Mouse (Mus musculus) midbrain, embryonic 11.5 days (tissue): ENCODE data around the gene Nup153. TPM values are rescaled to one million over a fixed set of nuclear protein-coding genes. Genes with fewer than 3 reads are reported as not detected.

ENCODE experiments used
- ATAC-seq: fragments of 200-750 bp; cut with Nextera tagmentation; 2 replicates; pipeline ENCODE4 v1.8.0; 2017; ENCODE audit warnings: moderate TSS enrichment, moderate library complexity; ENCODE audit not compliant: low FRiP score
- DNase-seq: peaks from one replicate; pipeline ENCODE4 v3.0.0; 2015; ENCODE audit warnings: low spot score; ENCODE audit errors: missing footprints
- H3K27ac ChIP-seq: fragments of 300-500 bp; sonication (generic); 2 replicates; pipeline ENCODE4 v1.5.1; 2014; ENCODE audit warnings: low read depth, low read length
- H3K27me3 ChIP-seq: fragments of 300-500 bp; sonication (generic); 2 replicates; pipeline ENCODE4 v1.6.1; 2014; ENCODE audit warnings: mild to moderate bottlenecking, low read length, moderate library complexity, mixed read lengths; ENCODE audit not compliant: control insufficient read depth, insufficient read depth
- H3K36me3 ChIP-seq: fragments of 300-500 bp; sonication (generic); 2 replicates; pipeline ENCODE4 v1.6.1; 2014; ENCODE audit warnings: mild to moderate bottlenecking, low read length, moderate library complexity, mixed read lengths; ENCODE audit not compliant: control insufficient read depth, insufficient read depth
- H3K4me1 ChIP-seq: fragments of 300-500 bp; sonication (generic); 2 replicates; pipeline ENCODE4 v1.6.1; 2014; ENCODE audit warnings: low read length; ENCODE audit not compliant: control insufficient read depth, insufficient read depth
- H3K4me2 ChIP-seq: fragments of 300-500 bp; sonication (generic); 2 replicates; pipeline ENCODE4 v1.6.1; 2014; ENCODE audit warnings: mild to moderate bottlenecking, moderate library complexity
- H3K4me3 ChIP-seq: fragments of 300-500 bp; sonication (generic); 2 replicates; pipeline ENCODE4 v1.5.1; 2014; ENCODE audit warnings: low read depth, low read length
- H3K9ac ChIP-seq: fragments of 300-500 bp; sonication (generic); 2 replicates; pipeline ENCODE4 v1.6.1; 2014; ENCODE audit warnings: low read length
- H3K9me3 ChIP-seq: fragments of 300-500 bp; sonication (generic); 2 replicates; pipeline ENCODE4 v1.6.1; 2016; ENCODE audit warnings: low read length; ENCODE audit not compliant: control insufficient read depth
- WGBS: fragments of 180-500 bp; shearing (Covaris S2); extraction: QIAGEN DNeasy Blood & Tissue Kit; methylation state at CpG from one replicate; pipeline ENCODE4 v1.1.7; 2014; 5-methylcytosine and 5-hydroxymethylcytosine counted together
- polyA plus RNA-seq: library from polyadenylated mRNA; unstranded; fragments of >200 nt; fragmentation: Nextera tagmentation; extraction: Ambion mirVana; gene quantifications from 2 replicates; pipeline ENCODE4 v1.2.1, GENCODE M21; 2014

Gene Nup153
- polyA plus RNA-seq, 1 experiment from 2014 or later = 40.6 TPM

GRCm38 (mm10) chr13:46642318-46642717 lies 85.4 kb downstream of the Nup153 start:
- DNase-seq = no peak
- Histone ChIP-seq H3K9me3 (peaks cover 5% of the 10 kb centered on the region; the same call in 1 of the 2 replicates), H3K4me3 (no peak overlapping the region), H3K4me2 (no peak overlapping the region), H3K9ac (no peak overlapping the region), H3K36me3 (0 out of 2 replicates have a peak, but pooled peaks cover 2% of the 10 kb centered on the region), H3K4me1 (no peaks in the 10 kb centered on the region), H3K27ac (no peak overlapping the region), H3K27me3 (no peaks in the 10 kb centered on the region)
- WGBS = 85% methylated on average over 4 of the region's 4 CpGs
- ATAC-seq = no peak

- no peak for ATAC-seq
- H3K4me1 ChIP-seq = no peaks in the 10 kb centered on the region
- 0 out of 2 replicates have a peak, but pooled peaks cover 2% of the 10 kb centered on the region for H3K36me3 ChIP-seq
- no peak overlapping the region for H3K4me2 ChIP-seq
- H3K27me3 ChIP-seq = no peaks in the 10 kb centered on the region
- WGBS = 89% methylated on average over 10 of the region's 10 CpGs
- H3K4me3 ChIP-seq = no peak overlapping the region
- no peak for DNase-seq
- H3K9ac ChIP-seq = no peak overlapping the region
- no peak overlapping the region for H3K27ac ChIP-seq
- H3K9me3 ChIP-seq = peaks cover 5% of the 10 kb centered on the region; the same call in 1 of the 2 replicates
These were observed 86.9 kb downstream of the Nup153 start for GRCm38 (mm10) chr13:46640608-46641468.

- H3K4me1 ChIP-seq = peaks cover 12% of the 10 kb centered on the region; the same call in 1 of the 2 replicates
- H3K36me3 ChIP-seq = 0 out of 2 replicates have a peak, but pooled peaks cover 2% of the 10 kb centered on the region
- H3K9me3 ChIP-seq = no peaks in the 10 kb centered on the region
- H3K4me3 ChIP-seq = peak overlapping the region; percentile 15
- no peaks in the 10 kb centered on the region for H3K27me3 ChIP-seq
- ATAC-seq (peak; percentile 87), DNase-seq (no peak)
- peak overlapping the region; percentile 83 for H3K27ac ChIP-seq
- H3K9ac ChIP-seq = peak overlapping the region; percentile 55
- 36% methylated on average over 6 of the region's 6 CpGs for WGBS
- peak overlapping the region; percentile 40 for H3K4me2 ChIP-seq
These were observed 93.6 kb downstream of the Nup153 start for GRCm38 (mm10) chr13:46634133-46634488.

- Histone ChIP-seq H3K27ac (peak overlapping the region; percentile 83), H3K36me3 (0 out of 2 replicates have a peak, but pooled peaks cover 2% of the 10 kb centered on the region), H3K4me1 (peaks cover 12% of the 10 kb centered on the region; the same call in 1 of the 2 replicates), H3K4me3 (peak overlapping the region; percentile 15), H3K4me2 (peak overlapping the region; percentile 40), H3K27me3 (no peaks in the 10 kb centered on the region), H3K9ac (peak overlapping the region; percentile 55), H3K9me3 (no peaks in the 10 kb centered on the region)
- ATAC-seq (peak; percentile 90), DNase-seq (peak; percentile 94)
- WGBS = 30% methylated on average over 18 of the region's 18 CpGs
These were observed 94.2 kb downstream of the Nup153 start for GRCm38 (mm10) chr13:46633320-46634132.

- H3K27me3 ChIP-seq = no peaks in the 10 kb centered on the region
- DNase-seq (no peak), ATAC-seq (no peak)
- no peak overlapping the region for H3K9ac ChIP-seq
- H3K4me3 ChIP-seq = no peak overlapping the region
- H3K4me1 ChIP-seq = peaks cover 12% of the 10 kb centered on the region; the same call in 1 of the 2 replicates
- WGBS = 66% methylated on average over 4 of the region's 4 CpGs
- H3K36me3 ChIP-seq = 0 out of 2 replicates have a peak, but pooled peaks cover 2% of the 10 kb centered on the region
- H3K9me3 ChIP-seq = no peaks in the 10 kb centered on the region
- no peak overlapping the region for H3K4me2 ChIP-seq
- no peak overlapping the region for H3K27ac ChIP-seq
These were observed 94.9 kb downstream of the Nup153 start for GRCm38 (mm10) chr13:46632796-46633195.

Other genes starting within 250 kb of the Nup153 start
- gene Cap2, start 226.1 kb downstream of the Nup153 start, polyA plus RNA-seq = 9.9 and 11.4 TPM in 2 replicates
- gene Fam8a1, start 58.4 kb downstream of the Nup153 start, polyA plus RNA-seq = 12.6 and 13.9 TPM in 2 replicates
- gene Kif13a, start 201.9 kb upstream of the Nup153 start, polyA plus RNA-seq = 15.5 and 16.1 TPM in 2 replicates